Mouse (Mus musculus): Measurements from ENCODE around the gene Tctex1d4. TPM values are rescaled to one million over a fixed set of nuclear protein-coding genes. Genes with fewer than 3 reads are reported as not detected.

Tctex1d4 gene
- polyA plus RNA-seq, 1 experiment: 0.31 TPM

GRCm38 (mm10) chr4:117169936-117170335 lies 43.3 kb downstream of the Tctex1d4 start:
- DNase-seq (ENCODE audit: low read depth, low spot score): no peak
- WGBS: 65% methylated on average over 5 of the region's 5 CpGs

Other genes with a start within 250 kb of the Tctex1d4 start
- 6.4 and 10.7 TPM in 2 replicates for gene Zswim5, start 249.4 kb upstream of the Tctex1d4 start, polyA plus RNA-seq (2012; rRNA removed)
- 37.8 and 47.5 TPM in 2 replicates for gene Urod, start 132.4 kb upstream of the Tctex1d4 start, polyA plus RNA-seq (2012; rRNA removed)
- gene Hectd3, start 131.5 kb upstream of the Tctex1d4 start, polyA plus RNA-seq (2012; rRNA removed): 71.2 and 117 TPM in 2 replicates
- 5.2 and 7.1 TPM in 2 replicates for gene Eif2b3, start 107.4 kb upstream of the Tctex1d4 start, polyA plus RNA-seq (2012; rRNA removed)
- gene Ptch2, start 30.7 kb upstream of the Tctex1d4 start, polyA plus RNA-seq (2012; rRNA removed): 1.6 and 3.6 TPM in 2 replicates
- gene Btbd19, start 1.1 kb upstream of the Tctex1d4 start, polyA plus RNA-seq (2012; rRNA removed): 7.8 and 8.2 TPM in 2 replicates
- 12.7 and 17.1 TPM in 2 replicates for gene Plk3, start 7.2 kb downstream of the Tctex1d4 start, polyA plus RNA-seq (2012; rRNA removed)
- 620 and 649 TPM in 2 replicates for gene Rps8, start 29.4 kb downstream of the Tctex1d4 start, polyA plus RNA-seq (2012; rRNA removed)
- 5.8 and 8.1 TPM in 2 replicates for gene Kif2c, start 55.8 kb downstream of the Tctex1d4 start, polyA plus RNA-seq (2012; rRNA removed)
- gene Tmem53, start 125.2 kb downstream of the Tctex1d4 start, polyA plus RNA-seq (2012; rRNA removed): 7.8 and 10.9 TPM in 2 replicates
- gene Armh1, start 125.3 kb downstream of the Tctex1d4 start, polyA plus RNA-seq (2012; rRNA removed): 0.05 TPM in 1 of 2 replicates, not detected in the other